Mouse (Mus musculus) gastrocnemius, adult 2 months (tissue): Measurements from ENCODE around the gene Frmd4b. TPM values are rescaled to one million over a fixed set of nuclear protein-coding genes. Genes with fewer than 3 reads are reported as not detected.
A peak's percentile ranks its signal among the peaks of the same experiment; 100 is the strongest.

ENCODE experiments used
- DNase-seq: peaks from one replicate; pipeline ENCODE4 v3.0.0; 2022
- H3K27ac ChIP-seq: fragments of 200-600 bp; 2 replicates; pipeline ENCODE4 v1.8.1; 2022; ENCODE audit warnings: mild to moderate bottlenecking
- H3K4me3 ChIP-seq: fragments of 200-600 bp; 2 replicates; pipeline ENCODE4 v1.8.1; 2022; ENCODE audit warnings: mild to moderate bottlenecking, moderate library complexity
- CTCF ChIP-seq: fragments of 200-600 bp; IDR thresholded peaks from 2 replicates; pipeline ENCODE4 v1.8.1; 2022; ENCODE audit warnings: antibody characterized with exemption, mild to moderate bottlenecking, moderate library complexity
- intact Hi-C: fragments of 180-260 bp; cut with DNase I; formaldehyde crosslinking; loops from one replicate; pipeline ENCODE4 v1.15.1; 2025
- total RNA-seq, 2 experiments: library from RNA; stranded (reverse); gene quantifications; 2 replicates each; pipeline ENCODE4 v1.2.3; 2021

Gene Frmd4b
- total RNA-seq, 2 experiments from 2014 or later = 6.7 to 7.0 TPM

DNA sequence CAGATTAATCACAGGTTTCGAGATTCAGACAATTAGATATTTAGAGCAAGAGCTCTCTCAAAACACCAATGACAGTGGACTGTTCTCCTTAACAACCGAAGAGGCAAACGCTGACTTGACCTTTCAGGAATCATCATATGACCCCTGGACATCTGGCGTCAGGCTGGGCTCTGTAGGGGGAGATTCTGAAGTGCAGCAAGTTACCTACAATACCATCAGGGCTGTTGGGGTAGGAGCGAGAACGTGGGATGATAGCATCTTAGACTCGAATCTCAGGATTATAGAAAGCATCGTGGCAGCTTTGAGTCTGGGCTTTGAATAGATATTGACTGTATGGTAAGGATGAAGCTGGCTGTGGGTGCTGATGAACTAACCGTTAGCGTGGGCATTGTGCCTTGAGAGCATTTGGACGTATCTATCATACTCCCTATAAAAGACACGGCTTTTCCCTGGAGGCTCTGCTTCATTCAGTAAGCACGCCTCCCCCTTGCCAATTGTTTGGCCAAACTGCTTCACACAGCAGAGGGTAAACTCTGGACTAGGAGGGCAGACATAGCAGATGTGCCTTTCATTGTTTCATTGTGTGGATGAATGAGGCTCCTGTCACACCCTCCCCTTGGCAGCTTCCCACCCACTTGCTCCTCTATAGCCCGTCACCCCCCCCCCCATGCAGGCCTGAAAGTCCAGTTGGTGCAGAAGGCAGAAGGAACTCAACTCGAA is 88.2 kb downstream of the Frmd4b start:
- Histone ChIP-seq H3K27ac (no peak overlapping the region), H3K4me3 (no peak overlapping the region)

DNA sequence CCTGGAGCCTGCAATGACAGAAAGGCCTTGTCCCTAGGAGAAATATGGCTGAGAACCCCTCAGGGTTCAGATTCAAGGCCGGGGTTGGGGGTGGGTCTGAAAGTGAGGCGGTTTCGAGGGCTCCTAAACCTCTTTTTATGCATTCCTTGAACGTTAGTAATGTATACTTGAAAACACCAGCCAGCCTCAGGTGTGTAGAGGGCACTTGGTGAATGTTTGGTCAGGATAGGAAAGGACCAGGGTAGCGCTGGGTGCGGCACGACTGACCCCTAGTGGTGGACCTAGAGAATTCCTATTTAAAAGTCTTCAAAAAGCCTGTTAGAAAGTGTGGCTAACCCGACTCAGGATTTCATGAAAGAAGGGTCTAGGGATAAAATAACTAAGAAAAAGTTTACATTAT is 91.2 kb downstream of the Frmd4b start:
- no peak overlapping the region for H3K4me3 ChIP-seq
- DNase-seq = peak; percentile 60
- no peak overlapping the region for H3K27ac ChIP-seq
- intact Hi-C loops = loop anchor here (10.0 kb wide), 1 partner anchor 381 kb away; the partner anchor contains the start of gene Eogt
- TF ChIP-seq CTCF = no peak; the same call in 1 of the 2 replicates

More for the DNA sequence above, 88.2 kb downstream of the Frmd4b start:
- no peak for TF ChIP-seq CTCF
- intact Hi-C loops = loop anchor here (2.0 to 10.0 kb wide), 2 partner anchors 212 to 384 kb away; partner anchors contain the start of gene Eogt
- no peak for DNase-seq

DNA sequence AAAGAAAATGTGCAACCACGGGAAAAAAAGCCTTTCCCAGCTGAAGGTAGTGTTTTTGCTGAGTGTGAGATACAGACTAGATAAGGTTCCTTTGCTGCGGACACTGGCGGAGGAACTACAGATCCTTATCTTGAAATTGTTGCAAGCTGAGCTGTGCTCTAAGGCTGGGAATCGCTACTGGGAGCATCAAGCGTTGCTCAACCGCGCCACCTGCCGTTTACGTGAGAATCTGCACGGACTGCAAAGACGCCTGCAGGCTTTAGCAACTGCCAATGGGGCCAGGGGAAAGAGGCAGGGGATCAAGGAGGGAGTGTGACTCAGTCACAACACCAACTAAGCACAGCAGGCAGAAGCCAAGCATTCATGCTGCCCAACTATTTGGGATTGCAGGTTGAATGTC is 94.2 kb downstream of the Frmd4b start:
- H3K4me3 ChIP-seq = peak overlapping the region; percentile 43
- intact Hi-C loops = loop anchor here (1.0 to 10.0 kb wide), 3 partner anchors 103 to 378 kb away; partner anchors contain the start of gene Eogt
- no peak overlapping the region for H3K27ac ChIP-seq
- TF ChIP-seq CTCF = peak; percentile 92
- DNase-seq = peak; percentile 83

DNA sequence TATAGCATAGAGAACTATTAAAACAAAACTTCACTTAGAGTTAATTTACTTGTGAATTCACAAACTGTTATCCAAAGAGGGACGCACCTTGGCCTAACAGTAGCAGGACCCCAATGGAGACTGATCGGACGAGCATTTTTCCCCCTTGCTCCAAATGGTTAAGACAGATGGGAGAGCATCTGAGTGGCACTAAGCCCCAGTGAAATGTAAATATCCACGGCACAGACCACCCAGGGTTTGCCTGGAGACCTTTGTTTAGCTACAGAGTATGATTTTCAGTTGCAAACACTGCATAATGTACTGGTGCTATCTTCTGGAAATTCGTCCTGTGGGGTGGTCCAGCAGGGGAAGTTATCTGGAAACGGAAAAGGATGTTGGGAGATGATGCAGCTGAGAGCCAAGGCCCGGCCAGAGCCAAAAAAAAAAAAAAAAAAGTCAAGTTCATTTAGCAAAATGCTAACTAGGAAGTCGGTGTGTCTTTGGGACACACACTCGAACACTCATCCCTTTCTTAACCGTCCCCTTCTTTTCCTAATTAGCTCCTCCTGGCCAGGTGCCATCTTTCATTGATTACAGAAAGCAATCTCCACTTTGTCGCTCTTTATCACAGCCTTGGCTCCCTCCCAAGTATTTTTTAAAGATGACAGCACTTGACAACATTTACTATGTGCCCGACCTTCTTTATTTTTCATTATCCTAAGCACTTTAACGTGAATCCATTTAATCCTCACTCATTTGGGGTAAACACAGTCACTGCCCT is 95.9 kb downstream of the Frmd4b start:
- Histone ChIP-seq H3K27ac (peak overlapping the region; percentile 24; the same call in 1 of the 2 replicates), H3K4me3 (0 out of 2 replicates have a peak overlapping the region, but pooled peaks have one; percentile 15)
- no peak for DNase-seq
- intact Hi-C loops = loop anchor here (10.0 kb wide), 1 partner anchor 377 kb away; the partner anchor contains the start of gene Eogt
- TF ChIP-seq CTCF = no peak

DNA sequence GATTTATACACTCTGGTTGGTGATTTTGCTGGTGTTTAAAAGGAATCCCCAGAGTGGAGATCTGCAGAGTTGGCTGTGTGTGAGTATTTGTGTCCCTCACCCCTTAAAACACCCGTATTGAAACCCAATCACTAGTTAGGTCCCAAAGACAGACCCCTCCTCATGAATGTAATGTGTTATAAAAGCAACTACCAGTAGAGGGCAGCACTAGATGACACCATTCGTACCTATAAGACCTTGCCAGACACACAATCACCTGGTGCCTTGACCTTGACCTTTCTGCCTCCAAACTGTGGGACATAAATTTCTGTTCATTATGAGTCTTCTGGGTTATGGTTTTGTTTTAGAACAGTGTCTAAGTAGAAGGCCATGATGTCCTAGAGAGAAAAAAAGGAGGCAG is 96.8 kb downstream of the Frmd4b start:
- no peak overlapping the region for H3K27ac ChIP-seq
- H3K4me3 ChIP-seq = no peak overlapping the region
- intact Hi-C loops = loop anchor here (10.0 kb wide), 1 partner anchor 376 kb away; the partner anchor contains the start of gene Eogt
- no peak for DNase-seq
- peak; percentile 57 for TF ChIP-seq CTCF

DNA sequence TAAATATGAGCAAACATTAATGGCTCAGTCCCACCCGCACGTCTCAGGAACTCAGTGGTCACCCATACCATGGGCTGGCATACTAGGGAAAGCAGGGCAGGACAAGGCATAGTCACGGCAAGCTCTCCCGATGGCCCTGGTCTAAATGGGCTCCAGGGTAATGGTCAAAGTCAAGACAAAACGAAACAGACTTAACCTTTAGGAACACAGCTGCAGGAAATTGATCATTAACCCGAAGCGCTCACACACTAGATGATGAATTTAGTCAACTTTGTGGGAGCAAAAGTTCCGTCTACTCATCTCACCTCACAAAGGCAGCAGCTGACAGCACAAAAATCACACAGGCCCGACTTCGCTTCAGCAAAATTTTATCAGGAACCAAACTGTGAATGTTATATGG is 97.8 kb downstream of the Frmd4b start:
- no peak for TF ChIP-seq CTCF
- H3K4me3 ChIP-seq = no peak overlapping the region
- intact Hi-C loops = no loop called here
- H3K27ac ChIP-seq = no peak overlapping the region
- DNase-seq = no peak

DNA sequence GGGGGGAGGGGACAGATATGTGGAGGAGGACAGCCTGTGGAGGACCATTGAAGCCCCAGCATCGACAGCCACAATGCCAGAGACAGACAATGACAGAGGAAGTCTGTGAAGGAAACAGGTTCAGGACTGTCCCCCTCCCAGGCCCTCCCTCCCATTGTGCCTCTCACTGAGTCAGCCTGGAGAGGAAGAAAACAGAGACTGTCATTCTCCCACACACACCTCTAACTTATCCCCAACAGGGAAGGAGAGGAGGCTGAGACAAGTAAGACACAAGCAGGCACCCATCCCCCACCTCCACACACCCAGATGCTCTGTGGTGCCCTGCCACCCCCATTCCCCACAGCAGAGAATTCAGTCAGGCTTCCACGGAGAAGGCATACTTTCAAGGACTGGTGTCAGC is 98.9 kb downstream of the Frmd4b start:
- Histone ChIP-seq H3K4me3 (no peak overlapping the region), H3K27ac (no peak overlapping the region)
- TF ChIP-seq CTCF = no peak
- intact Hi-C loops = no loop called here
- no peak for DNase-seq

DNA sequence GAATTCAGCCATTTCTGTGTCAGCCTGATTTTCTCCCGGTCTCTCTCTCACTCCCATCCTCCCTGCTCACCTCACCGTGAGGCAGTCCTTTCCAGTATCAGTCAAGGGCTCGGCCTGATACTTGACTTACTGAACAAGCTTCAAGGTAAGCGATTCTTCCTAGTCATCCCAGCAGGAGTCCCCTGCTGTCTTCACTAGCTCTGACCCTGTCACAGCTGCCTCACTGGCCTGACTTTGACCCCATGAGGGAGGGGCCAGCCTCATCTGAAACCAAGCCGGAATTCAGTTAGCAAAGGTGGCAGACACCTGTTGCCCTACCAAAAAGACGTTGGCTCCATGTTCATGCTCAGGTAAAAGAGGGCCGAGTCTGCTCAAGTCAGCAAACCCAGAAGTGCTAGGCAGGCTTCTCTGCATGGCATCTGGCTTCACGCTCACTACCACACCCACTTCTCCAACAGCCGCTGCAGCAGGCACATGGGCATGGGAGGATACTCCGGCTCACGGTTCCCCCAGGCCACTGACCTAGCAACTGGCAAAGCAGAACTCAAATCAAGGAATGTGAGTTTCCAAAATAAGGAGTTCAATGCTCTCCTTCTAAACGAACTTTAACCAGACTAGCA is 99.6 kb downstream of the Frmd4b start:
- intact Hi-C loops = no loop called here
- no peak overlapping the region for H3K27ac ChIP-seq
- DNase-seq = no peak
- H3K4me3 ChIP-seq = no peak overlapping the region
- no peak for TF ChIP-seq CTCF

DNA sequence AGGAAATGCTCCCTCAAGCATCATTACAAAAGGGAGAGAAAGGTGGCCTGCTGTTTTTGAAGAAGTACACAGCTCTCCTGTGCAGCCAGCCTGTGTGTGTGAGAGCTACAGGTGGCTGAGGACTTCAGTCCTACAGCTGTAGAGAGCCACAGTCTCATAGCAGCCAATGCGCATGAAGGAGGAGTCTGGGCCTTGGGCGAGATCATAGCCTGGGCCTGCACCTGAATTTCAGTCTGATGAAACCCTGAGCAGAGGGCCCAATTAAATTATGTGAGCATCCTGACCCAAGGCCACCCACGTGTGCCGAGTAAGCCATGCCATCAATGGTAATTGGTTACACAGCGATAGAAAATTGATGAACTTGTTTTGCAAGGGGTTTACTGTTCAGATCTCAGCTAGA is 100.4 kb downstream of the Frmd4b start:
- intact Hi-C loops = no loop called here
- DNase-seq = no peak
- no peak overlapping the region for H3K4me3 ChIP-seq
- no peak for TF ChIP-seq CTCF
- no peak overlapping the region for H3K27ac ChIP-seq

DNA sequence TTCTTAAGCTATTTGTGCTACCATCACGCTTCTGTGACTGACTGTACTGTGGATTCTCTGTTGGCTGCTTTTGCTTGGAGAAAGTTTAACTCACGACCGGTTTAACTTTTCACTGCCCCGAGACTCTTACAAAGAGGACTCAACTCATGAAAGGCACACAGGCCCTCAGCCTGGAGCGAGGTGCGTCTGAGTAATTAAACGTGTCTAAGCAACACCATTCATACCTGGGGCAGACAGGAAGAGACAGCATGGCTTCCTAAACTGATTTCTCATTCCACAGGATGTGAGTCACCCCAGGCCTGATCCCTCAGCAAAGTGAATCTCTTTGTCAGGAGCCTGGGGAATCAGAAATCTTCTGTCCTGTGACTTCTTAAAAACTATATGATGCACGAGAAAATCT is 106.6 kb downstream of the Frmd4b start:
- no peak for DNase-seq
- H3K27ac ChIP-seq = no peak overlapping the region
- intact Hi-C loops = no loop called here
- no peak overlapping the region for H3K4me3 ChIP-seq
- no peak for TF ChIP-seq CTCF

DNA sequence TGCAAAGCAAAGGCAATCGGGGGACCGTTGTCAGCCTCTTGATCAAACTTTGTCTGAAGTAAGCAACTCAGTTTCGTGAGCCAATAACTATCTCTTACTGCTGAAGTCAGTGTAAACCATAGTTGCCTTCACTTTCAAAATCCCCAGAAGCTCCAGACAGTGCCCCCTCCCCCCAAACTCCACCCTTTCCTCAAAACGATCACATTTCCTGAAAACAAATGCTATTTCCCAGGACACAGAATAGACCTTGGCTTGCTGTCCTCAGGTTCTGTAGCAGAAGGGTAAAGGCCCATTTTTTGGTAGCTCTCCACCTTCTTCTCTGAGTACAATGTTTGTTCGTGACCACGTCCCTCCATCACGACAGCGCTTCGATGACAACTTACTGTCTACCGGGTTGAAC is 107.9 kb downstream of the Frmd4b start:
- no peak for DNase-seq

DNA sequence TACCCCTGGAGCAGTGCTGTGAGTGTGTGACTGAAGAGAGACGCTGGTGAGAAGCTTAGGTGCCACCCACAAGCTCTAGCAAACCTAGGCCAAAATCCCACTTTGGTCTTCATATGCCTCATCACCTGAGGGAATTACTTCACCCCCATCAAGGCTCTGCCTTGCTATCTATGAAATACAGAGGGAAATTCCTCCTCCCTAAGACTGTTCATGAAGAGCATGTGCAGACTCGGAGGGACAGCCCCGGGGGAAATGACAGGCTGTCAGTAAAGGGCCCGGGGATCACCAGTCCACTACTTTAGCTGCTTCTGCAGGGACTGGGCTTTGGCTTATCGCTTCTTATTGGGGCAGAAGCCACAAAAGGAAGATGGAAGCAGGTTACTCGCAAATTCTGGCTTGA is 108.9 kb downstream of the Frmd4b start:
- Histone ChIP-seq H3K4me3 (no peak overlapping the region), H3K27ac (no peak overlapping the region)
- no peak for TF ChIP-seq CTCF
- intact Hi-C loops = no loop called here
- no peak for DNase-seq

More for the DNA sequence above, 107.9 kb downstream of the Frmd4b start:
- intact Hi-C loops = no loop called here
- peak overlapping the region; percentile 43 for H3K4me3 ChIP-seq
- H3K27ac ChIP-seq = peak overlapping the region; percentile 56
- TF ChIP-seq CTCF = no peak

DNA sequence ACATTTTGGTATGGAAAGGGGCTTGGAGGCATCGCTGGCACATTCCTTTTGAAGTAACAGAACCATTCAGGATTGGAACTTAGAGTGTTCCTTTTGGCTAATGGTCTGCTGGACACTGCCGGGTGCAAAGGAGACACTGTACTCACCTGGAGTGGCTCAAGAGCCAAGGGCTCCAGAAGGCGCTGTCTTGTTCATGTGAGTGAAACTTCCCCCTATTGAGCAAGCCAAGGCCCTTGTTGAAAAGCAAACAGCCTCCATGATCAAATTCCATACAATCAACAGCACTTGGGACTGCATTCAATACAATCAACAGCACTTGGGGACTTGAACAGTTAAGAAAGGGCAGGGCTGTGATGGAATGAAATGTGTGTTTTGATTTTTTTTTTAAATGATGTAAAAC is 109.4 kb downstream of the Frmd4b start:
- no peak overlapping the region for H3K27ac ChIP-seq
- no peak for DNase-seq
- H3K4me3 ChIP-seq = no peak overlapping the region
- intact Hi-C loops = no loop called here
- TF ChIP-seq CTCF = no peak
